Mouse (Mus musculus): ENCODE results near the gene Washc4.

Washc4 gene

DNA sequence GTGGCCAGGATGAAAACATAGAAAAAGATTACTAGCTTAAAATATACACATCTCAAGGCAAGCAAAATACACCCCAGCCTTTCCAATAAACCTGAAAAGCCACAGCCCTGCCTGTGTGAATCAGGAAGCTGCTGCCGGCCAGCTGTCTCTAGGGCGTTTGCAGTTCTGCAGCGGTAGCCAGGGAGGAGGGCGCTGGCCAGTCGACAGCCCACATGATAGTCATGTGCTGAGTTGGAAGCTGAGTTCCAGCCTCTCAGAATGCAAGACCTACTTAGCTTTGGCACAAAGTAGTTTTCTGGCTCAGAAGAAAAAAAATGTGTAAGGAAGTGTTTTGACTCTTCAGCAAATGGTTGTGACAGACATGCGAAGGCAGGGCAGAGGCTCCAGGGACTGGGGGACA lies 93.7 kb downstream of the Washc4 start:
- DNase-seq (ENCODE audit: low read depth), result peak; percentile 26

DNA sequence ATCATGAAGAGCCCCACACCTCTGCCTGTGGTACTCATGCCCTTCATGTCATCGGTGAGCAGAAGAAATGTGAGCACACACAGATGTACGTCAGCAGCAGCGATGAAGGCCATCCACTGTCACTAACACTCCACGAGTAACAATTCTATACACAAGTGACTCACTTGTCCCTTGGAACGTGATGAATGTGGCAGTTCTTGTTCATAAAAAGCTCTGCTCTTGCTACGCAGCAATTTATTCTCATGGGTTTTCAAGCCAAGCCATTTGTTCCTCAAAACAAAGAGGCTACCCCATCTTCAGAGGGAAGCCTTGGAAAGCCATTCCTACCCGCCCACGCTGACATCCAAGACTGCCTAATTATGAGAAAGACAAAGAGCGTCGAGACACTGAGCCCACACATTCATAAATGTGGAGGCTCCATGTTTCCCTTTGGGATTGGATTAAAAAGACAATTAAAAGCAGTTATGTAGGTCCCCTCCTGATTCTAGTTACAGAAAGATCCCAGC lies 96.4 kb downstream of the Washc4 start:
- no peak for DNase-seq (ENCODE audit: low read depth)

DNA sequence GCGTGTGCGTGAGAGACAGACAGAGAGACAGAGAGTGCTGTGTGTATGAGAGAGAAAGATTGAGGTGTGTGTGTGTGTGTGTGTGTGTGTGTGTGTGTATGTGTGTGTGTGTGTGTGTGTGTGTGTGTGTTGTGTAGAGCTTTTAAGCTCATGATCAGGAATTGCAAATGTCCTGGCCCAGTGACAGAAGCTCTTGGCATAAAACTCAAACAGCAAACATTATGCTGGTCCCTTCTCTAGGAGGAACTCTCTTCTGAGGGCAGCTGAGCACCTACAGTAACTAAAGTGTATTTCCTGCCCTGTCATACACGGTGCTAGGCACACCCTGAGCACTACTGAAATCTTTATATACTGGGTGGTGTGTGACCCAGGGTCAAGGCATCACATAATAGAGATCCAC lies 98.1 kb downstream of the Washc4 start:
- DNase-seq (ENCODE audit: low read depth), result no peak

DNA sequence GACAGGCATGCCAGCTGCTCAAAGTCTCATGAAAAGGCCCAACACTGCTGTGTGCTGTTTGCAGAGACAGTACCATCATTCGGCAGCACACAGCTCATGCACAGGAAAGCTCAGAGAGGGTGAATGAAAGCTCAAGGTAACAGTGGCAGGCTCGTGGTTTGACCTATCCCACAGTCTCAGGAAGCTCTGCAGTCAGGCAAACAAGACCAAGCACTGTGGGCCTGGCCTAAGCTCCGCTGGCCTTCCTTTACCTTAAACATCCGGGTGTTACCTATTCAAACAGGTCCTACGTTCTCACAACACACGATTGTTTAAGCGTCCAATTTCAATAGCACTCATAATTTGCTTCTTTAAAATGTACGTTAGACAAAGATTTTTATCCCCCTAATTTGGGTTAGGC lies 100.6 kb downstream of the Washc4 start:
- no peak for DNase-seq (ENCODE audit: low read depth)

DNA sequence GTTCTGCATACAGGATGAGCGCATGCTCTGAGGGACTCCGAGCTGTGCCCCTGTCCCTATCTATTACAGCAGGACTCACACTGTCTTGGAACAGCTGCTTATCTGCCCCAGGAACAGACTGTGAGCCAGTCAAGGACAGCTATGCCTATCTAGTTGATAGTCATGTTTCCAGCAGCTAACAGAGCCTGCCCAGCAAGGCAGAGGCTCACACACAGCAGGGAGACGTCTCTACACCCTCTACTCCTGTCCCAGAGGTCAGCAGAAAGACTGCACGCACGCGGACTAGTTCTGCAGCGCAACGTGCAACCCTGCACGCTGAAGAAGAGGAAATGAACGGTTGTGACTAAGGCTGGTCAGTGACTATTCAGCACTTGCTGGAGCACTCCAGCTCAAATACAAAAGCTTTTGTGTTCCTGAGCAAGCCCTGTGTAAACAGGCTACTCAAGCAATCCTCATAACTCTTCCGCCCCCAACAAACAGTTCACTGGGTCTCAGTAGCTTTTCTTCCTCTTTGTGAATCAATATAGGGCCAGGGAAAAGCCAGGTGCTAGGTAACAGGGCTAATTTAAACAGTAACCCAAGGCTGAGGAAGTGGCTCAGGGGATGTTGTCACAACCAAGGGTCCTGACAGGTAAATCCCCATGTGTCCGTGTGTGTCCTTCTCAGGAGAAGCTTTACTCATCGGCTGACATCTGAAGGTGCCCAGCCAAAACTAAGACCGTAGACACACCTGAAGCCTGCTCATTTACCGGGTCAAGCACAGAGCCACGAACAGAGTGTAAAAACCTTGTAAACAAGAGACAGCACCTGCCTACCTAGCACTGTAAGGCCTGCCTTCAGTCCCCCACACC lies 101.5 kb downstream of the Washc4 start:
- no peak for DNase-seq (ENCODE audit: low read depth)

DNA sequence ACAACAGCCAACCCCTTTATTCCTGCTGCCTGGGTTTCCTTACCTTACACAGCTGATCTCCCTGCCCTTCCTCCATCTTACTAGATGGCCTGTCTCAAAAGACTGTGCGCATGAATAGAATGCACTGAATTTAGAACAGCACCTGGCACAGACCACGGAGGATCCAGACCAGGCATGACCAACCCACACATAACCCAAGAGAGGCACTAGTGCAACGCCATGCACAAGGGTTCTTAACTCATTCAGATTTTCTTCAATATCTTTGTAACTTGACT lies 102.1 kb downstream of the Washc4 start:
- no peak for DNase-seq (ENCODE audit: low read depth)
